Mouse (Mus musculus) forebrain, postnatal 0 days (tissue): ENCODE results near the gene Steap1. TPM values are rescaled to one million over a fixed set of nuclear protein-coding genes. Genes with fewer than 3 reads are reported as not detected.
A peak's percentile ranks its signal among the peaks of the same experiment; 100 is the strongest.

Experiments
- ATAC-seq: fragments of 200-750 bp; cut with Nextera tagmentation; 2 replicates; pipeline ENCODE4 v1.8.0; 2017; ENCODE audit warnings: mild to moderate bottlenecking, moderate library complexity
- DNase-seq: peaks from one replicate; pipeline ENCODE4 v3.0.0-alpha.2; 2015
- H3K27ac ChIP-seq: fragments of 300-500 bp; sonication (generic); 2 replicates; pipeline ENCODE4 v1.5.1; 2014; ENCODE audit warnings: low read depth, mild to moderate bottlenecking, antibody characterized with exemption, low read length, moderate library complexity, mixed read lengths
- H3K27me3 ChIP-seq: fragments of 300-500 bp; sonication (generic); 2 replicates; pipeline ENCODE4 v1.6.1; 2014; ENCODE audit warnings: mild to moderate bottlenecking, low read length, mixed read lengths; ENCODE audit not compliant: insufficient read depth
- H3K36me3 ChIP-seq: fragments of 300-500 bp; sonication (generic); 2 replicates; pipeline ENCODE4 v1.6.1; 2014; ENCODE audit warnings: mild to moderate bottlenecking, moderate library complexity; ENCODE audit not compliant: insufficient read depth
- H3K4me1 ChIP-seq: fragments of 300-500 bp; sonication (generic); 2 replicates; pipeline ENCODE4 v1.6.1; 2014; ENCODE audit warnings: antibody characterized with exemption; ENCODE audit not compliant: insufficient read depth
- H3K4me2 ChIP-seq: fragments of 300-500 bp; sonication (generic); 2 replicates; pipeline ENCODE4 v1.6.1; 2014; ENCODE audit warnings: low read depth, mild to moderate bottlenecking, moderate library complexity
- H3K4me3 ChIP-seq: fragments of 300-500 bp; sonication (generic); 2 replicates; pipeline ENCODE4 v1.5.1; 2014; ENCODE audit warnings: low read depth, low read length, mixed read lengths
- H3K9ac ChIP-seq: fragments of 300-500 bp; sonication (generic); 2 replicates; pipeline ENCODE4 v1.6.1; 2014; ENCODE audit warnings: mild to moderate bottlenecking
- H3K9me3 ChIP-seq: fragments of 300-500 bp; sonication (generic); 2 replicates; pipeline ENCODE4 v1.6.1; 2016; ENCODE audit warnings: low read length
- CTCF ChIP-seq: sonication (generic); IDR thresholded peaks from 2 replicates; pipeline ENCODE4 v1.5.1; 2016; ENCODE audit warnings: antibody characterized with exemption, control low read depth, low read depth
- WGBS: fragments of 180-500 bp; shearing (Covaris S2); extraction: QIAGEN DNeasy Blood & Tissue Kit; methylation state at CpG from one replicate; pipeline ENCODE4 v1.1.7; 2014; 5-methylcytosine and 5-hydroxymethylcytosine counted together
- polyA plus RNA-seq: library from polyadenylated mRNA; unstranded; fragments of >200 nt; fragmentation: Nextera tagmentation; extraction: Ambion mirVana; gene quantifications from 2 replicates; pipeline ENCODE4 v1.2.1, GENCODE M21; 2015
- total RNA-seq: library from RNA; depleted of rRNA; stranded (reverse); fragments of >200 nt; gene quantifications from 2 replicates; pipeline ENCODE4 v1.2.3, GENCODE M21; 2014

The Steap1 gene
- total and polyA plus RNA-seq, 2 experiments from 2014 or later = 0.57 to 2.8 TPM

GRCm38 (mm10) chr5:5732208-5732607 lies 16.9 kb downstream of the Steap1 start:
- 93% methylated on average over 3 of the region's 3 CpGs for WGBS
- Histone ChIP-seq H3K9ac (no peak overlapping the region), H3K27ac (no peak overlapping the region), H3K9me3 (no peaks in the 10 kb centered on the region), H3K27me3 (no peaks in the 10 kb centered on the region), H3K36me3 (no peaks in the 10 kb centered on the region), H3K4me3 (no peak overlapping the region), H3K4me1 (no peaks in the 10 kb centered on the region), H3K4me2 (no peak overlapping the region)
- no peak for TF ChIP-seq CTCF
- ATAC-seq (no peak), DNase-seq (no peak)

DNA sequence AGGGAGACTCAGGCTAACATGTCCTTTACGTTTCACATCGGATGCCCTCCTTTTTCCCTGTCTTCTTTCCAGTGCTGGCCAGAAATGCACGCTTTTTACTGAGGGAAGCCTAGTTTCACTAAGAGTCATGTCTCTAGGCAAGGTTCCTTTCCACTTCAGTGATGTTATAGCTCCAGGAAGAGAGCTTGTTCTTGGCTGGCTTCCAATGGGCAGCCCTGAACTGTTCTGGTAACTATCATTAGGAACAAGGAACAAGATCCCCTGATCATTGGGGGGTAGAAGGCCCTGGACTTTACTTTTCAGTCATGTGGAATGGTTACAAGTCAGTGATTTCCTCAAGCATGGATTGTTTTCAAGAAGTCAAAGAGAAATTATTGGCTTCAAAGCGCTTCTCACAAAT lies 19.2 kb downstream of the Steap1 start:
- Histone ChIP-seq H3K4me1 (no peaks in the 10 kb centered on the region), H3K4me2 (no peak overlapping the region), H3K4me3 (no peak overlapping the region), H3K9ac (no peak overlapping the region), H3K9me3 (no peaks in the 10 kb centered on the region), H3K27me3 (no peaks in the 10 kb centered on the region), H3K27ac (no peak overlapping the region), H3K36me3 (no peaks in the 10 kb centered on the region)
- WGBS = 93% methylated on average over 4 of the region's 4 CpGs
- no peak for ATAC-seq
- no peak for DNase-seq
- no peak for TF ChIP-seq CTCF

- H3K9ac ChIP-seq = no peak overlapping the region
- no peak for DNase-seq
- 62% methylated on average over 7 of the region's 7 CpGs for WGBS
- no peak overlapping the region for H3K4me3 ChIP-seq
- no peaks in the 10 kb centered on the region for H3K27me3 ChIP-seq
- no peak for ATAC-seq
- no peak overlapping the region for H3K27ac ChIP-seq
- no peak overlapping the region for H3K4me2 ChIP-seq
- no peaks in the 10 kb centered on the region for H3K4me1 ChIP-seq
- no peak for TF ChIP-seq CTCF
- H3K36me3 ChIP-seq = no peaks in the 10 kb centered on the region
- no peaks in the 10 kb centered on the region for H3K9me3 ChIP-seq
Measured at GRCm38 (mm10) chr5:5722217-5722616, 26.9 kb downstream of the Steap1 start.

DNA sequence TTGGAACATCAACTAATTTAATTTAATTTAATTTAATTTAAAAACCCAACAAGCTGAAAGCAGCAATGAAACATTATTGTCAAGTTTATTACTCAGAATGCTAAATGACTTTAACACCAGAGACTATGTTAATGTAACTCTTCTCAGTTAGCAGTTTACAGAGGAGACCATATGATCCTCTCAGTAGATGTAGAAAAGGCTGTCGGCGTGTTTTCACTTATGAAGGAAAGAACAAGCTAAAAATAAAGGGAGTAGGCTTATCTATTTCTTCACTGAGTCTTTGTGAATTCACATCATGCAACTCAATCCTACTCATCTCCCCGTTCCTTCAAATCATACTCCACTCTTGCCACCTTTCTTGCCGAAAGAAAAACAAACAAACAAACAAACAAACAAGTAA lies 38.1 kb downstream of the Steap1 start:
- H3K9ac ChIP-seq = no peak overlapping the region
- H3K4me3 ChIP-seq = no peak overlapping the region
- WGBS = 80% methylated on average over 4 of the region's 4 CpGs
- H3K9me3 ChIP-seq = no peaks in the 10 kb centered on the region
- no peak overlapping the region for H3K4me2 ChIP-seq
- no peaks in the 10 kb centered on the region for H3K27me3 ChIP-seq
- ATAC-seq = peak; percentile 78
- H3K4me1 ChIP-seq = no peaks in the 10 kb centered on the region
- H3K36me3 ChIP-seq = no peaks in the 10 kb centered on the region
- TF ChIP-seq CTCF = no peak
- peak; percentile 20 for DNase-seq
- no peak overlapping the region for H3K27ac ChIP-seq

- no peak overlapping the region for H3K9ac ChIP-seq
- H3K36me3 ChIP-seq = no peaks in the 10 kb centered on the region
- H3K4me3 ChIP-seq = no peak overlapping the region
- H3K27me3 ChIP-seq = no peaks in the 10 kb centered on the region
- ATAC-seq (no peak), DNase-seq (no peak)
- WGBS = 73% methylated on average over 13 of the region's 13 CpGs
- H3K4me2 ChIP-seq = no peak overlapping the region
- no peaks in the 10 kb centered on the region for H3K4me1 ChIP-seq
- no peak for TF ChIP-seq CTCF
- no peak overlapping the region for H3K27ac ChIP-seq
- no peaks in the 10 kb centered on the region for H3K9me3 ChIP-seq
Measured at GRCm38 (mm10) chr5:5707341-5708278, 41.5 kb downstream of the Steap1 start.

DNA sequence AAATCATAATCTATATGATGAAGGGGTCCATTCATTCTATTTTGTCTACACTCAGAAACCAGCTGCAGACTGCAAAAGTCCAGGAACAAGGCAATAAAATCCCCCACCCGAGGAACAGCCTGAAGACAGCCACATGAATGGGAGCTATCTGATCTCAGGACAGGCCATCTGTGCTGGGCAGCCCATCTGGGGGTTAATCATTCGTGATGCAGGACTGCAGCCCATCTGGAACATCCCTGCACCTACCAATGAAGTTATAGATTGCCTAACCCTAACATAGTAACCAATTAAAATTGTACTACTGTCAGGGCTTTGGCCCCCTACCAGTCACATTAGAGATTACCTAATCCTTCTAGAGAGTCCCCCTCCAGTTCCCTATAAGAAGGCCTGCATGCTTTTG lies 44.1 kb downstream of the Steap1 start:
- Histone ChIP-seq H3K27me3 (no peaks in the 10 kb centered on the region), H3K4me1 (no peaks in the 10 kb centered on the region), H3K27ac (no peak overlapping the region), H3K9me3 (no peaks in the 10 kb centered on the region), H3K4me2 (no peak overlapping the region), H3K36me3 (no peaks in the 10 kb centered on the region), H3K9ac (no peak overlapping the region), H3K4me3 (no peak overlapping the region)
- 57% methylated on average over 2 of the region's 2 CpGs for WGBS
- no peak for DNase-seq
- no peak for ATAC-seq
- no peak for TF ChIP-seq CTCF

DNA sequence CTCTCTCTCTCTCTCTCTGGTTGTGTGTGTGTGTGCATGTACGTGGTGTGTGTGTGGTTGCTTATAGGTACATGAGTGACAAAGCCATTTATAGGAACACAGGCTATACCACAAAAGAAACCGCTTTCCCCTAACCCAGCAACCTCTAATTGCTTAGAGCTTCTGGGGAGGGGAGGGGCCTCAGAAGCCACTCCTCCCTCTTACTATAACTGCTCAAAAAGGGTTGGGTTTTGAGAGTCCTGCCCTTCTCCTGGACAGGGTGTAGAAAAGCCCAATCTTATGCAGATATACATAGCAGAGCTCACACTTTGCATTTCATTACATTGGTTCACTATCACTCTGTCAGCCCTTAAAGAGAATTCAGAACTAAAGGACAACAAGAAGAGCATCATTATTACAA lies 48.7 kb downstream of the Steap1 start:
- H3K27ac ChIP-seq = no peak overlapping the region
- DNase-seq = no peak
- no peak overlapping the region for H3K4me2 ChIP-seq
- ATAC-seq = no peak
- WGBS = 76% methylated on average over 2 of the region's 2 CpGs
- no peak overlapping the region for H3K4me3 ChIP-seq
- no peaks in the 10 kb centered on the region for H3K9me3 ChIP-seq
- H3K36me3 ChIP-seq = no peaks in the 10 kb centered on the region
- H3K27me3 ChIP-seq = no peaks in the 10 kb centered on the region
- TF ChIP-seq CTCF = no peak
- H3K4me1 ChIP-seq = no peaks in the 10 kb centered on the region
- no peak overlapping the region for H3K9ac ChIP-seq
